Mouse (Mus musculus) frontal cortex, adult (tissue): ENCODE measurements around the gene Asic1.

Experiments used
- ATAC-seq: cut with Nextera tagmentation; 2 replicates; pipeline ENCODE4 v1.9.2; 2017; ENCODE audit warnings: mild to moderate bottlenecking, moderate library complexity, mixed read lengths; ENCODE audit not compliant: low TSS enrichment

The Asic1 gene

DNA sequence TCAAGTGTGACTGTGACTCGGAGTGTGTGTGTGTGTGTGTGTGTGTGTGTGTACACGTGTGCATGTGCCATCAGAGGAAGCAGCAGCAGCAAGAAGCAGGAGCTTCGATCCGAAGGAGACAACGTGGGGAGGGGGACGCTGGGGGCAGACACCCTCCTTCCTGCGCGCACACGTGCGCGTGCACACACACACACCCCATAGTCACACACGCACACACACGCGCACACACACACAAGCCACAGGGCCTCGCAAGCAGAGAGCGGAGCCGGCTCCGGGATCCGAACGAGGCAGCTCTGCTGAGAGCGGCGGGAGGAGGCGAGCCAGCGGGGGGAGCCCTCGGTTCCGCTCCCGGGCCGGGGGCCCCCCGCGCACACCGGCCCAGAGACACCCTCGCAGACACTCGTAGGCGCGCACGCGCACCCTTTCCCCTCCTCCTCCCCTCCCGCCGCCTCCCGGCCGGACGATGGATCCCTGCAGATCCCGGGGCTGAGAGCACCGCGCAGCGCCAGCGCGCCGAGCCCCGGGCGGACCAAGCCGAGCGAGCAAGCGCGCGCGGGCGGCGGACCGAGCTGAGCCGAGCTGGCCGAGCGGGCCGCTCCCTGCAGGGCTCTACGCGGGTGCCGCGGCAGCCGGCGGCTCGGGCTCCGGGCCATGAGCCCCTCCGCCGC, at the start of gene Asic1:
Gene Asic1 (plus strand): TSS at position 215 of the 668 bp plus-strand sequence.
- peak; percentile 64 for ATAC-seq

DNA sequence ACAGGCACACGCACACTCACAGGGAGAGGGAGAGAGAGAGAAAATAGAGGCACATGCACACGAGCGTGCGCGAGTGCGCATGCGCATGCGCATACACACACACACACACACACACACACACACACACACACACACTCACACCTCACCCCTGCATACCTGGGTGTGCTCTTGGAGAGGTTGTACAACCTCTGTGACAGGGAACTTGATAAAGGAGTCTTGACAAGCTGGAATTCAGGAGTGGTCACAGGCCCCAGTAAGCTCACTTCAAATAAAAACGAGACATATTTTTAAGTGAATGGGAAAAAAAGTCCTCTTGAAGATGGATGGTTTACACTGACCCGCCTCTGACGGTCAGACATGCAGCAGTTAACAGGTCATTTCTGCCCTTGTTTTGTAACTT, 48.1 kb upstream of the Asic1 start:
- ATAC-seq = no peak

DNA sequence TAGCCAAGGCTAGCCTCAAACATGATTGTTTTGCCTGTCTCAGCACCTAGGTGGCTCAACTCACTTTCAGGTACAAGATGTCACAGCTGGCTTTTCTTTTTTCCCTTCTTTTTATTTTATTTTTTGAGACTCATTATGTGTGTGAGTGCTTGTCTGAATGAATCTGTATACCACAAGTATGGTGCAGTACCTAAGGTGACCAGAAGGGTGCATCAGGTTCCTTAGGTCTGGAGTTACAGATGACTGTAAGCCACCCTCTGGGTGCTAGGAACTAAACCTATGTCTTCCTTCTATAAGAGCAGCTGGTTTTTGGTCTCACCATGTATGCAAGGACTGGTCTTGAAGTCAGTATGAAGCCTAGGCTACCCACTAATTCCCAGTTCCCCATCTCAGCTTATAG, 38.5 kb upstream of the Asic1 start:
- no peak for ATAC-seq

DNA sequence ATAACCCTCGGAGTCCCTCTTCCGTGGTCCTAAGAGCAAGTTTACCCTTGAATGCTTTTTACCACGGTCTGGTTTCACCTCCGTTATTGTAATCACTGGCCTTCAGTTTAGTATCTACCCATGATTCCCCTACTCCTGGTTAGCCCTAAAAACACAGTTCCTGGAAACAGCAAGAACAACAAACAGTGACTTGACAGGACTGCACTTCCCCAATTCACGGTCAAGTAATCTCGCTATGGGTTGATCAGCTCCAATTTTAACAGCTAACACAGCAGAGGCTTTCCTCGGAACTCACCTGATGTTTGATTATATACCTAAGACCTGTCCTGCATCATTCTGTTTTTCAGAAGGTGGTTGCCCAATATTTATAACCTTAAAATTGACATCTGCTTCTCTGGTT, 35.5 kb upstream of the Asic1 start:
- no peak for ATAC-seq

DNA sequence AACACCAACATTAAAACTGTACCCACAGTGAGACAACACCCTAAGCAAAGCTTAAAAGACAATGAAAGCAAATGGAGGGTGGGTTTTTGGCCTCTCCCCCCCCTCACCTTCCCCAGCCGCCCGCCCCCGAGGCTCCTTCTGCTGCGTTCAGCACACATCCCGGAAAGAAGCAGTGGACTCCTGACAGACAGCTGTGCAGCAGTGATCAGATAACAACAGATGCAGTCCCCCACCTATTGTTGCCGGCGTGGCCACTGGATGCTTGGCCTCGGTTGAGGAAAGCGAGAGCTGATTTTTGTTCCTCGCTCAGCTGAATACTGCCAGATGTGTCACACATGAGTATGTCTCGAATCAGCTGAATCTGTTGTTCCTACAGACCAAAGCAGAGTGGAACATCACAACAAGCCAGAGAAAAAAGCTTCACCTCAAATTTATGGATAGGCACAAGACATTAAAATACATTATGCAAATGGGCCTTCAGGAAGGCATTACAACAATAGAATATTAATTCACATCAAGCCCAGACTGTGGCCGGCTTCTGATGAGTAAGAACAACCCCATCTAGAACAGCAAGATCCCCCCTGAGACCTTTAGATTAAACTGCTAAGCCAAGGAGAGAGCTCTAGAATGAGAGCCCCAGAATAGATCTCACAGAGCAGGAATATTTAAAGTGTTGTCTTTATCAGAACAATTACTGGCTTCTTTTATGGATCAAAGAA, 32.6 kb upstream of the Asic1 start:
- no peak for ATAC-seq

DNA sequence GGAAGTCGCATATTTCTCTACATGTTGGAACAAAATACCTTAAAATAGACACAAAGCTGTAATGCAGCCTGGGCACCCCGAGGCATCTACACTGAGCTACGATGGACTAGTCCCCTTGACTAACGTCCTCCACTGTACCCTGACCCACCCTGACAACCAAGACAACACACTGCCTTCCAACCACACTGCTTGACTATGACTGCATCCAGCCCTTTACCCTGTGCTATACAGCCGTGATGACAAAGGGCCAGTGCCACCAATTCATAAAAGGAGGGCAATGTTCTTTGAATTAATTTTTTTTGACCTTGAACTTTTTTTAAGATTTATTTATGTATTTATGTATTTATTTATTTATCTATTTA, 32.1 kb upstream of the Asic1 start:
- no peak for ATAC-seq

DNA sequence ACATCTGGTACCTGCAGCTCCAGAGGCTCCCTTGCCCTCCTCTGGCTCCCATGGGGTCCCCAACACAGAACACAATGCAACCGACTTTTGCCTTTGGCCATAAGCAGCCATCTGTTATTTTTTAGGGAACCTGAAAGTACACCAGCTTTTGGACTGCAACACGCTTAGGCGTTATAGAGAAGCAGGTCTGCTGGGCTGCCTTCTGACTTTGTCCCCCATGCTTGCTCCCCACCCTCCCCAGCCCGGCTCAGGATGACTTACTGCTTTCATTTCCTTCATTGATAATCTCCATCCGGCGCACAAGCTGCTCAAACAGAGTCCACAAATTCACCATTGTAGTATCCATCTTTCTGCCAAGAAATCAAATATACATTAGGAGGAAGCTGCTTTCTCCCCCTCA, 27.5 kb upstream of the Asic1 start:
- ATAC-seq = no peak

DNA sequence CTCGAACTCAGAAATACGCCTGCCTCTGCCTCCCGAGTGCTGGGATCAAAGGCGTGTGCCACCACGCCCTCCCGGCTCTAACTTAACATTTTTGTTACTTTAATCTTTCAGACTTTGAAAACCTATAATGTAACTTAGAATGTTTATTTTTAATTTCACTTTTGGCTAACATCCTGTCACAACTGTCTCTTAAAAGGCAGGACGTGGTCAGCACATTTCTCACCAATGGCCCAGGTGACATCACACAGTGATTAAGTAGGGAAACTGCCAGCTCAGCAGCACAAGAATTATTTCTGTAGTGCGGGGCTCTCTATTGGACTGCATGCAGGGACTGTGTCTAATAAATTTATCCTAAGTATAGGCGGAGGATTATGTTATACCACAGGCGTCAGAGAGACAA, 26.3 kb upstream of the Asic1 start:
- ATAC-seq = no peak

DNA sequence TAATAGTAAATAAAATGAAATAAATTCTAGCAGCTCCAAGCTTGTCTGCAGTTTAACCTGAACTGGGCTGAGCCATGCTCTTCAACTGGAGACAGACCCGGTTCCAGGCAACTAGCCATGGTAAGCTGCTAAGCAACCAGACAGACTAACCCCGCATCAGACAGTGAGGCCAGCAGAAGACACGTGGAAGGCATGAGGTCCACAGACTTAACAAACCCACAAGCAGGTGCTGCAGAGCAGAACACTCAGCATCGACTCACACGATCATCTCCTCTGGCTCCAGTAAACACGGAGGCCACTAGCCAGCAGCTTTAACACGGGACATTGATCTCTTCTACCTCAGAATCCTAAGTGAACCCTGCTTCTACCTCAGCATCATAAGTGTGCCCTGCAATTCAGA, 25.4 kb upstream of the Asic1 start:
- ATAC-seq = no peak

DNA sequence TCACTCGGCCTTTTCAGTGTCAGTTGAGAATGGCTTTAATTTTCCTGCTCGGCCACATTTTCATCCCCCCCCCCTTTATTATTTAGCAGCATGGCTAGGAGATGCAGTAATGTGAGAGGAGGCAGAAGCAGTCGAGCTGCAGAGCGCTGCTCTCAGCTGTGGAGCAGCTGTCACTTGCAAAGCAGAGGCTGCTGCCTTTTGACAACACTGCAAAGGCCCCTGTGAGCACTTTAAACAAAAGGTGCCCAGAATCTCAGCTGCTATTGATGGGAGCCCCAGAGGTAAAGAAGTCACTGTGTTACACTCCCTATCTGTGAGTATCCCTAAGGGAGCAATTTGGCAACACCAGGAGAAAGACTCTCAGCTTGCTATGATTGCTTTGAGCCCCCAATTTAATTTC, 21.8 kb upstream of the Asic1 start:
- ATAC-seq = no peak

DNA sequence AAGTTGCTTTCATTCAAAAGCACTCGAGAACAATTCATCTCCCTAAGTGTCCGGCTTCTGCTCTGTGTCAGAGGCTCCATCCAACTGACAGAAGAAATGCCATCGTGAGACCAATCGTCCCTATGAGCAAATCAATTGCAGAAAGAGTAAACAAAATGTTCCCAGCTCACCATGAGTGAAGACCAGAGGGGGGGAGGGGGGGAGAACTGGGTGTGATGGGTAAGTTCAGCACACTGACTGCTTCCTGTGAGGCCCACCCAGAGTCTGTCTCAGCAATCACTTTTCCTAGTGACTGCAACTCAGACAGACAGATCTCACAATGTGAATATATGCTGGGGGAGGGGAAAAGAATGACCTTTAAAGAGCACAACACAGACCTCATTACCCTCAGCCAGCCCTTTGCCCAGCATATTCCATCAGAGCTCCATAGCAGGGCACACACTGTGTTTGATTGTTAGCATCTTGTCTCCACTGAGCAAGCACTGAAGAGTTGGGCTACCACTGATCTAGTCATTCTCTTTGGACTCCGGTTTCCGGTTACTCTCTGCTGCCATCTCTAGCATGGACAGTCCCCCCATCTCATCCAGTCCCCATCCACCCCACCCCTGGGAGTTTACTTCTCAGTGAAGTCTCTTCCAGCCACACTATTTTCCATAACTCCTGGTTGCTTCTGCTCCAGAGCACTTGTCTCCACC, 21.0 kb upstream of the Asic1 start:
- no peak for ATAC-seq

DNA sequence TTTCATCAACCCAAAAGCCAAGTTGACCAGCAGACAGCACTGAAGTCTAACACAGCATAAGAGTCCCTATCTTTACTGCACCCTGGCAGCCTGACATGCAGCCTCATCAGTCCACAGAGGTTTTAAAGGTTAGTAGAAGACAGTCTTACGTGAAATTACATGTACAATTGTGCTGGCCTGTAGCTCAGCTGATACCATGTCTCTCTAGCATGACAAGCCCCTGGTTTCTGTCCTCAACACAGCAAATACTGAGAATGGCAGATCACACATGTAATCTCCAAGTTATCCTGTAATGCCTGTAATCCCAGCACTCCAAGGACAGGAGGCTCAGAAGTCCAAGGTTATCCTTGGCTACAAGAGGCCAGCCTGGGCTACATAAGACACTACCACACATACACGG, 19.9 kb upstream of the Asic1 start:
- no peak for ATAC-seq

DNA sequence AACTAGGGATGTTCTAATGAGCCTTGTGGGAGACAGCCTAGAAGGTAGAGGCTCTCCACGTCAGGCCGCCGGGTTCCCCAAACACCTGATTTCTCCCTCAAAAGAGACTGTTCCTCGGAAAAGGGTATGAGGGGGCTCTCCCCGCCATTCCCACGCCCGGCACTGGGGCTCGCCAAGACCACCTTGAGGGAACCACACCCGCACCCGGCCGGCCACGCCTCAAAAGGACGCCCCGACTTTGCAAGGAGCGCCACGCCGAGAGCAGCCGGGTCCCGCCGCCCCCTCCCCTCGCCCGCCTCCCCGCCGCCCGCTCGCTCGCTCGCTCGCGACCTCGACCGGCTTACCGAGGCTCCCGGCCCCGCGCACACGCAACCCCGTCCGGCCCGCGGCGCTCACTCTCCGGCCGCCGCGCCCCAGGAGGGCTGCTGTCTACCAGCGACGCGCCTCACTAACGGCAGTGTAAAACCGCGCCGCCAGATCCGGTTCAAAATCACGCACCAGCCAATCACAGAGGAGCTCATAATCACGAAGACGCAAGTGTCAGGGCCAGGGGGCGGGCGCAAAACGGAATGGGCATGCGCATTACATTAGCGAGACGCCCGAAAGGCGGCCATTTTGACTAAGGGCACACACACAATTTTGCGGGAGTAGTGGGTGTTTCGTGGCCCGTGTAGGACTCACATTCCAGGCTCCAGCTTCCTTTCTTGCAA, 18.9 kb upstream of the Asic1 start, which contains the start of gene Racgap1:
Gene Racgap1 (minus strand): TSS at position 494 of the 710 bp plus-strand sequence.
- ATAC-seq = peak; percentile 89

DNA sequence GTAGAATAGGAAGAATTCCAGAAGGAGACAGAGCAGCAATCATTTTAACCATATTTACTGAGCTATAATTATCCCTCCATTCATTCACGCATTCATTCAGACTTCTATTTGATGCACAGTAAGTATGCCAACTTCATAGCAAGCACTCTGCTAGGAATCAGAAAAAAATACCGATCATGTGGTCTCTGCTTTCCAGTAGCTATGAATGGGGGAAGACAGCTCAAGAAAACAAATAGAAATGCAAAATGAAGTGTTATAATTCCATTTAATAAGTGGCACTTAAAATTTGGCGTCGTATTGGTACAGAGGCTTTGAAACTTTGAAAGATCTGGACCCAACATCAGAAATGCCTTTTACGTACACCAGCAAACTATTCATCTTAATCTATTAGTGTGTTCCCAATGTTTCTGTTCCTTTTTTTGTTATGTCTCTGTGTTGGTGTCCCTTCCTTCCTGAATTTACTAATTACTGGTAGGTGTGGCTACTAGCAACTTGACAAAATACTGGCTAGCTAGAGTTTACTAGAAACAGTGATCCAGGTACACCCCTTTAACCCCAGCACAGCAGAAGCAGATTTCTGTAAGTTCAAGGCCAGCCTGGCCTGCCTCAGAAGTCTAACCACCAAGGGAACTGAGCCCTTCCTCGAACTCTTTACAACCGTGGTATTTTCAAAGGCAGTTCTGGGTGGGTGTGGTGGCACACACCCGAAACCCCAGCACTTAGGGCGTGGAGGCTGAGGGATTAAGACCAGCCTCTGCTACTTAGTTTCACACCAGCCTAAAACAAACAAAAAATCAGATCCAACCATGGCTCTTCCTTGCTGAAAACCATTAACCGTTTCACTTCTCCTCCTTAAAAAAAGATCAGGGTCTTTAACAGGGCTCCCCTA, 17.9 kb upstream of the Asic1 start:
- ATAC-seq = no peak

DNA sequence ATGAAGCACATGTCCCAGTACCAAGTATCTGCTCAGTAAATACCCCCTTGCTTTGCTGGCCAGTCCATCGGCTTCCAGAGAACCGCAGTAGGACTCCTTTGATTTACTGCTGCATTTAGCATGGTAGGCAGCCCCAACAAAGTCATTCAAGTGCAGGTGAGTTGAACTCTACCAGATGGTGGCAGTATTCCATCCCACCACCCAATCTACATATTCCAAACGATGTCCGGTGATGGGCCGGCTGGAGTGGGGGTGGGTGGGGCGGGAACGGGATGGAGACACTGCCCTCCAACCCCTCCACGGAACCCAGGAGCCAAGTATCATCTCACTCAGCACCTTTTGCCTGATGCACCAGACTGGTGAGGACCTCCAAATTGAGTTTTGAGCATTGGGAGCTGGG, 16.9 kb upstream of the Asic1 start:
- ATAC-seq = no peak

DNA sequence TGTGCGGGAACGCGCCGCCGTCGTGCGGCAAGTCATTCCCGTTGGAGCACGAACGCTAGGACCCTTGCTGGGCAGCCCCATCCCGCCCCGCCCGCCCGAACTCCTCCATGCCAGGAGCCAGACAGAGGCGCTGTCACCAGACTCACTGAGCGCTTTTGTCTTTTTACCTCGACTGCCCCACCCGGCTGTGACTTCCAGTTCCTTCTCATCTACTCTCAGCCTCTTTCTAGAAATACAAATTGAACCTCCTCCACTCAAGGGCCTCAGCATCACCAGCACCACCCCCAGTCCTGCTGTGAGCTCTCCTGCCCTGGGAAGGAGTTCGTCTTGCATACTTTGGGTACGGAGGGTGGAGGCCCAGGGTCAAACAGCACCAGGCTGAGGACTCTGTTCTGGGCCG, 16.3 kb upstream of the Asic1 start:
- ATAC-seq = no peak

DNA sequence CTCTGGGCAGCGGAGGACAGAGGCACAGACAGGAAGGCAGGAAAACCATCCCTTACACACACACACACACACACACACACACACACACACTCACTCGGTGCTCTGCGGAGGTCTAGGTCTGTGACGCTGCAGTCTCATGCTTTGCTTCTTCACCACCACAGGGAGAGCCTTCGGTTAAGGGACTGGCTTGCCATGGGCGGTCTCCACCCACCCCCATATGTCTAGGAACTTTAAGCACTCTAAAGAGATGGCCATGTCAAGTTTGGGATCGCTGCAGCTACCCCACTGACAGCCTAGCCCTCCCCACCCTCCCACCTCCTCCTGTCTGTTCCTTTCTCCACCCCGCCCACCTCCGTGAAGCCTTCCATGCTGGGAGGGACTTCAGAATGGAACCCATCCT, 14.2 kb upstream of the Asic1 start:
- ATAC-seq = peak; percentile 36

DNA sequence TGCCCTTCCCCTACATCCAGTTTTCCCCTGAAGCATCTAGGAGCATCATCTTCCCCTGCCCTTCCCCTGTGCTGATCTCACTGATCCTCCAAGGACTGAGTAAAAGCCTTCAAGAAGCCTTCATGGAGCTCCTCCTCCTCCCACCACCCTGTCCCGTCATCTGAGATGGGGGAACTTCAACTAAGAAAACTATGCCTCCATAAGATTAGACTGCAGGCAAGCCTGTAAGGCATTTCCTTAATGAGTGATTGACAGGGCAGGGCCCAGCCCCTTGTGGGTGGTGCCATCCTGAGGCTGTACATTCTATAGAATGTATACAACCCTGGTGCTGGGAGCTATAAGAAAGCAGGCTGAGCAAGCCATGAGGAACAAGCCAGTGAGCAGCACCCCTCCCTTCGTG, 11.7 kb upstream of the Asic1 start:
- no peak for ATAC-seq

DNA sequence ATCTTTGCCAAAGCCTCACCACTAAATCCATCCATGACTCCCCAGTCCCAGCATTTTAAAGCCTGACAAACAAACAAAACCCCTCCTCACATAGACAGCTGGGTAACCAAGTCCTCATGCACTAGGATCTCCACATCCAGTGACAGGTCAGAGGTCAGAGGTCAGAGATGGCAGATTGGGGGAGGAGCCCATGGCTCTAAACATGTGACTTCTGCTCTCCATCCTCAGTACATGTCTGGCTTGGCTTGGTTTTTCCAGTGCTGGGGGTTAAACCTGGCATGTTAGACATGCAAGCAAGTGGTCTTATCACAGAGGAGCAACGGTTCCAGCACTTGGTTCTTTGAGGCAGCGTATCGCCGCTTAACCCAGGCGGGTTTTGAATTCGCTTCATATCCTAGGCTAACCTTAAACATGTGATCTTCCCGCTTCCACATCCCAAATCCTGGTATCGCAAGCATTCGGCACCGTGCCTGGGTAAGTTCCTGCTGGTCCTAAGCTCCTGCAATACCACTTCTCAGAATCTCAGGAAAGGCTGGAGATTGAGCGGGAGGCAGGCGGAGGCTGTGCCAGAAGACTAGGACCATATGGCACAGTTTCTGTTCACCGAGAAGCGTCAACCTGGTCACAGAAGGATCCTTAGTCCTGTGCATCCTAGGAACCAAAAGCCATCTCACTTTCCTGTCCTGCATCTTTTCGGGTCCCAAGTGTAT, 8.9 kb upstream of the Asic1 start:
- ATAC-seq = peak; percentile 24; the same call in 1 of the 2 replicates

DNA sequence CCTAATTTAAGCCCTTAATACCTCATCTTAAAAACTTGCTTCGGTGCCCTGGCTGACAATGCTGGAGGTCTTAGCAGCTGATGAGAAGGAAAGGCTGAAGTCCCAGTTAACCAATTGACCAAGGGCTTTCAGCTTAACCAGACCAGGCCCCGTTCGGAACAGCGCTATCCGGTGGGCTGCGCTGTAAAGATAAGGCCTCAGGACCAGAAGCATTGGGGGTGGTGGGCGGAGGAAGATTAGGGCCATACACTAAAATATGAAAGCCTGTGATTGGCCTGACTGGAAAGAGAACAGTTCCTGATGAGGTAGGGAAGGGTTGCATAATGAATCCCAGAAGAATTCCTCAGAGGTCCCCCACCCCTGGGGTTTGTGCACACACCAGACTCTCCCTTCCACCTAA, 7.8 kb upstream of the Asic1 start:
- ATAC-seq = no peak
